Mouse (Mus musculus) forebrain, embryonic 15.5 days (tissue): ENCODE results near the gene Nat8f1. TPM values are rescaled to one million over a fixed set of nuclear protein-coding genes. Genes with fewer than 3 reads are reported as not detected.
"Not testable (repeated sequence)": the region's sequence is repeated elsewhere in the genome, so short reads cannot be mapped to it uniquely, and the experiment has no call there.

Experiments
- ATAC-seq: fragments of 200-750 bp; cut with Nextera tagmentation; replicated peaks from 2 replicates; pipeline ENCODE4 v1.8.0; 2017; ENCODE audit warnings: mild to moderate bottlenecking, moderate TSS enrichment, moderate library complexity
- H3K27ac ChIP-seq: fragments of 300-500 bp; sonication (generic); replicated peaks from 2 replicates; pipeline ENCODE4 v1.5.1; 2015; ENCODE audit warnings: mild to moderate bottlenecking, inconsistent platforms
- H3K27me3 ChIP-seq: fragments of 300-500 bp; sonication (generic); 2 replicates; pipeline ENCODE4 v1.6.1; 2015; ENCODE audit warnings: inconsistent platforms
- H3K36me3 ChIP-seq: fragments of 300-500 bp; sonication (generic); 2 replicates; pipeline ENCODE4 v1.6.1; 2015; ENCODE audit warnings: mild to moderate bottlenecking, inconsistent platforms
- H3K4me1 ChIP-seq: fragments of 300-500 bp; sonication (generic); 2 replicates; pipeline ENCODE4 v1.6.1; 2015; ENCODE audit warnings: inconsistent platforms
- H3K4me2 ChIP-seq: fragments of 300-500 bp; sonication (generic); replicated peaks from 2 replicates; pipeline ENCODE4 v1.6.1; 2015; ENCODE audit warnings: mild to moderate bottlenecking, inconsistent platforms
- H3K4me3 ChIP-seq: fragments of 300-500 bp; sonication (generic); 2 replicates; pipeline ENCODE4 v1.5.1; 2015; ENCODE audit warnings: mild to moderate bottlenecking, inconsistent platforms
- H3K9ac ChIP-seq: fragments of 300-500 bp; sonication (generic); replicated peaks from 2 replicates; pipeline ENCODE4 v1.6.1; 2015; ENCODE audit warnings: mild to moderate bottlenecking, inconsistent platforms
- H3K9me3 ChIP-seq: fragments of 300-500 bp; sonication (generic); 2 replicates; pipeline ENCODE4 v1.6.1; 2016; ENCODE audit warnings: inconsistent platforms
- WGBS: fragments of 180-500 bp; shearing (Covaris S2); methylation state at CpG from one replicate; pipeline ENCODE4 v1.1.7; 2015; ENCODE audit warnings: mixed read lengths; 5-methylcytosine and 5-hydroxymethylcytosine counted together
- polyA plus RNA-seq: library from polyadenylated mRNA; unstranded; fragments of >200 nt; fragmentation: Nextera tagmentation; extraction: Ambion mirVana; gene quantifications from 2 replicates; pipeline ENCODE4 v1.2.1, GENCODE M21; 2015

Nat8f1 gene
- polyA plus RNA-seq, 1 experiment from 2014 or later: 13.6 TPM

DNA sequence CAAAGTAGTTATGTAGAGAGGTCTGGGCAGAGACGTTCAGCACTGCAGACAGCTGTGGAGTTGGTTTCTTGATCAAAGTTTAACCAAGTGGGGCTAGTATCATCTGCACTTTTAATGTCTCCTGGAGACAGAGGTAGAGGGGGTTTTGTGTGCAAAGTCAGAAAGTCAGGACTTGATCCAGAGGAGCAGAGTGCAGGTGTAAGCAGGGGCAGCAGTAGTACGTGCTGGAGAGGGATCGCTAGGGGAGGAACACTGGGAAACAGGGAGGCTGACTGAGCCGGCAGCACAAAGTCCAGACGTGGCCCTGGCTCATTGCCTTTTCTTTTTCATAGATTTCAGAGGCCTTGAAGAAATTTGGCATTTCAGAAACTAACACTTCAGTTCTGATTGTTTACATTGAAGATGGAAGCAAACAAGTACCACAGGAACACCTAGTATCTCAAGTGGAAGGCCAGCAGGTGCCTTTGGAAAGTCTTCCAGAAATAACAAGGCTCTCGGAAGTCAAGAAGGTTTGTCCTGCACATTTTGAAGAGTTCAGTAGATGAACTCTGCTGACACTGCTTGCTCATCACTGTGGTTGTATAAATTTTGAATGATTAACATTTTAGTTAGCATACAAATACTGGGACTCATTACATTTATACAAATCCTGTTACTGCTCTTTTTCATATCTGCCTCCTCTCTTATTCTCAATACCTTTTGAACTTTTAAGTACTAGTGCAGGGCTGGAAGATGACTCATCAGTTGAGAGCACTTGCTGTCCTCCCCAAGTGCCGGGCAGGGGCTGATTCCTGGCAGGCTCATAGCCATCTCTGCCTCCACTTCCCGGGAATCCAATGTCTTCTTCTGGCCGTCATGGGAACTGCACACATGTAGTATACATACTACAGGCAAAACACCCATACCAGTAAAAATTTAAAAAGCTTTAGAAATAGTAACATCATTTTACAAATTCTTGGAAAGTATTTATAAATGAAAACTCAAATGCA, 12.3 kb upstream of the Nat8f1 start:
- Histone ChIP-seq H3K27me3 (no peaks in the 10 kb centered on the region), H3K4me3 (no peak overlapping the region), H3K27ac (no peak overlapping the region), H3K9ac (no peak overlapping the region), H3K4me1 (no peaks in the 10 kb centered on the region), H3K4me2 (no peak overlapping the region), H3K9me3 (no peaks in the 10 kb centered on the region), H3K36me3 (peaks cover 72% of the 10 kb centered on the region)
- ATAC-seq: no peak
- 92% methylated on average over 9 of the region's 9 CpGs for WGBS

- Histone ChIP-seq H3K36me3 (peaks cover 78% of the 10 kb centered on the region), H3K9ac (no peak overlapping the region), H3K27me3 (no peaks in the 10 kb centered on the region), H3K4me2 (no peak overlapping the region), H3K4me3 (no peak overlapping the region), H3K27ac (no peak overlapping the region), H3K9me3 (no peaks in the 10 kb centered on the region), H3K4me1 (no peaks in the 10 kb centered on the region)
- no peak for ATAC-seq
- 82% methylated on average over 1 of the region's 1 CpGs for WGBS
These were observed 11.2 kb upstream of the Nat8f1 start for GRCm38 (mm10) chr6:85926709-85927108.

DNA sequence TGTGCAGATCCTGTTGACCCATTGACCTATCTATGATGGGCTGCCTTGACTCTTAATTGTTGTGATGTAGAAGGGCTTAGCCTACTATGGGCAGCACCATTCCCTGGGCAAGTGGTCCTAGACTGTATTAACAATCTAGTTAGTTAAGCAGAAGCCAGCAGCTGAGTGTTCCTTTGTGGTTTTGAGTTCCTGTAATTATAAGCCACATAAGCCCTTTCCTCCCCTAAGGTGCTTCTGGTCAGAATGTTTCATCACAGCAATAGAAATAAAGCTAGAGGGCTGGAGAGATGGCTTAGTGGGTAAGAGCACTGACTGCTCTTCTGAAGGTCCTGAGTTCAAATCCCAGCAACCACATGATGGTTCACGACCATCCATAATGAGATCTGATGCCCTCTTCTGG, 8.2 kb upstream of the Nat8f1 start:
- no peaks in the 10 kb centered on the region for H3K27me3 ChIP-seq
- no peak for ATAC-seq
- no peak overlapping the region for H3K4me2 ChIP-seq
- no peak overlapping the region for H3K27ac ChIP-seq
- no peak overlapping the region for H3K9ac ChIP-seq
- H3K9me3 ChIP-seq: no peaks in the 10 kb centered on the region
- no peak overlapping the region for H3K4me3 ChIP-seq
- no peaks in the 10 kb centered on the region for H3K4me1 ChIP-seq
- 95% methylated on average over 1 of the region's 1 CpGs for WGBS
- H3K36me3 ChIP-seq: peaks cover 62% of the 10 kb centered on the region

GRCm38 (mm10) chr6:85919401-85919800, 3.9 kb upstream of the Nat8f1 start:
- Histone ChIP-seq H3K9me3 (no peaks in the 10 kb centered on the region), H3K27me3 (no peaks in the 10 kb centered on the region), H3K4me3 (no peak overlapping the region), H3K4me1 (peaks cover 14% of the 10 kb centered on the region), H3K9ac (no peak overlapping the region), H3K4me2 (no peak overlapping the region), H3K27ac (no peak overlapping the region), H3K36me3 (peaks cover 24% of the 10 kb centered on the region)
- ATAC-seq: no peak
- WGBS: 94% methylated on average over 4 of the region's 4 CpGs

DNA sequence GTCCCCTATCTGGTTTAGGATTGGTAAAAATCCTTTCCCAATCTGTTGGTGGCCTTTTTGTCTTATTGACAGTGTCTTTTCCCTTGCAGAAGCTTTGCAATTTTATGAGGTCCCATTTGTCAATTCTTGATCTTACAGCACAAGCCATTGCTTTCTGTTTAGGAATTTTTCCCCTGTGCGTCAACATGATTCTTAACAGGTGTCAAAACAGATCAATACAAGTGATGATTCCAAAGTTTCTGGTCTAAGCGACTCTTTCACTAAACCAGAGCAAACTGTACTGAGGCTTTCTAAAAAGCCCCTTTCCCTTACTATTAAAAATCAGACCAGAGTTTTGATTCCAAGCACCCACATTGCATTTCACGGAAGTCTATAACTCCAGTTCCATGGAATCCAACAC, 2.9 kb upstream of the Nat8f1 start:
- not testable (repeated sequence) for H3K9me3 ChIP-seq, H3K27ac ChIP-seq, H3K4me3 ChIP-seq, H3K9ac ChIP-seq, H3K27me3 ChIP-seq, H3K4me2 ChIP-seq, ATAC-seq
- peaks cover 16% of the 10 kb centered on the region for H3K36me3 ChIP-seq
- WGBS: 92% methylated on average over 3 of the region's 3 CpGs
- peaks cover 18% of the 10 kb centered on the region for H3K4me1 ChIP-seq

GRCm38 (mm10) chr6:85916596-85916995, 1.1 kb upstream of the Nat8f1 start:
- WGBS: 86% methylated on average over 6 of the region's 6 CpGs
- Histone ChIP-seq H3K27ac (0 out of 2 replicates have a peak overlapping the region, but pooled peaks have one; percentile 86), H3K27me3 (no peaks in the 10 kb centered on the region), H3K4me2 (peak overlapping the region; percentile 74), H3K4me3 (peak overlapping the region; percentile 56), H3K36me3 (0 out of 2 replicates have a peak, but pooled peaks cover 6% of the 10 kb centered on the region), H3K9me3 (no peaks in the 10 kb centered on the region), H3K4me1 (peaks cover 18% of the 10 kb centered on the region), H3K9ac (peak overlapping the region; percentile 69)
- no peak for ATAC-seq

DNA sequence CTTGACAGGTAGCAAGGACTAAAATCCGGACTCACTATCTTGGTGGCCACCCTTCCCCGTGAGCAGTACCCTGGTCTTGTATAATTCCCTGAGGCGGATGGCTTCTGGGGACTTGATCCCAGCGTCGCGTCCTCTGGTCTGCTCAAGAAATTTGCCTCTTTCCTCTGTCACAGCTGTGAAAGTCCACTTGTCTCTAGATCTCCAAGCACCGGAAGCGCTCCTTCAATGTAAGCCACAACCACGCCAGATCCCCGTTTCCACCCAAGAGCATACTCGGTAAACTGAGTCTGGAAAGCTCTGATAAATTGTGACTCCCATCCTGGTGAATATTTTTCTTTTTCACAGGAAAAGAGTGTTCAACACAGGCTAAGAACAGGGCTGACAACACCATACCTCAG, 347 bp downstream of the Nat8f1 start:
- 0 out of 2 replicates have a peak, but pooled peaks have one; percentile 9 for ATAC-seq
- H3K27me3 ChIP-seq: no peaks in the 10 kb centered on the region
- no peaks in the 10 kb centered on the region for H3K36me3 ChIP-seq
- peak overlapping the region; percentile 69 for H3K9ac ChIP-seq
- H3K4me3 ChIP-seq: peak overlapping the region; percentile 56
- H3K4me2 ChIP-seq: peak overlapping the region; percentile 74
- H3K27ac ChIP-seq: peak overlapping the region; percentile 86
- no peaks in the 10 kb centered on the region for H3K9me3 ChIP-seq
- WGBS: 4% methylated on average over 11 of the region's 11 CpGs
- peaks cover 18% of the 10 kb centered on the region for H3K4me1 ChIP-seq

- 87% methylated on average over 3 of the region's 3 CpGs for WGBS
These were observed 3.9 kb downstream of the Nat8f1 start, which contains the start of gene Tprkb for GRCm38 (mm10) chr6:85911587-85911986. TSS of gene Tprkb (plus strand) at chr6:85911865.

GRCm38 (mm10) chr6:85909704-85910103, 5.8 kb downstream of the Nat8f1 start:
- no peak overlapping the region for H3K4me2 ChIP-seq
- no peak overlapping the region for H3K9ac ChIP-seq
- H3K36me3 ChIP-seq: no peaks in the 10 kb centered on the region
- no peak overlapping the region for H3K27ac ChIP-seq
- ATAC-seq: no peak
- no peaks in the 10 kb centered on the region for H3K27me3 ChIP-seq
- WGBS: 97% methylated on average over 1 of the region's 1 CpGs
- H3K9me3 ChIP-seq: no peaks in the 10 kb centered on the region
- no peak overlapping the region for H3K4me3 ChIP-seq
- H3K4me1 ChIP-seq: peaks cover 7% of the 10 kb centered on the region

More at GRCm38 (mm10) chr6:85911587-85911986, 3.9 kb downstream of the Nat8f1 start, which contains the start of gene Tprkb:
- peaks cover 16% of the 10 kb centered on the region for H3K4me1 ChIP-seq
- H3K4me2 ChIP-seq: no peak within 1 kb of the TSS
- H3K4me3 ChIP-seq: no peak within 1 kb of the TSS
- no peak within 1 kb of the TSS for H3K9ac ChIP-seq
- H3K36me3 ChIP-seq: no peaks in the 10 kb centered on the region
- no peaks in the 10 kb centered on the region for H3K27me3 ChIP-seq
- H3K9me3 ChIP-seq: no peaks in the 10 kb centered on the region
- no peak for ATAC-seq
- no peak within 1 kb of the TSS for H3K27ac ChIP-seq

DNA sequence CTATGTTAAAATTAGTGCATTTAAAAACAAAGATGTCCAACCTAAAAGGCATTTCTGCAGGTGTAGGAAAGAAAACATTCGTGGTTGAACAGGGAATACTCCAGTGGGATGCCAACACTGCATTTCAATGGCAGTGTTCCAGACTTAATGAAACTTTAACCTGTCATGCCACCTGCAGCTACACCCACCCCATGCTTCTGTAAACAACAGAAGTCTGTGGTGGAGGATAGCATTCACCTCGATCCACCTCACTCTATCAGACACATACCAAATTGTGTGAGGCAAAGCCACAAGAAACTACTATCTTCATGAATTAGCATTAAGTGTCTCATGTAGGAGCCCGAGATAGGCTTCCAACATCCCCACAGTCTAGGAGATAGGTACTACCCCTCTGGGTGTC, 7.1 kb downstream of the Nat8f1 start:
- H3K4me2 ChIP-seq: no peak overlapping the region
- no peak for ATAC-seq

GRCm38 (mm10) chr6:85906911-85907351, 8.6 kb downstream of the Nat8f1 start:
- not testable (repeated sequence) for H3K27me3 ChIP-seq, H3K4me2 ChIP-seq, ATAC-seq, H3K4me3 ChIP-seq, H3K36me3 ChIP-seq, H3K9me3 ChIP-seq, H3K27ac ChIP-seq, H3K4me1 ChIP-seq, H3K9ac ChIP-seq
- 74% methylated on average over 2 of the region's 2 CpGs for WGBS

More for the DNA sequence above, 7.1 kb downstream of the Nat8f1 start:
- no peaks in the 10 kb centered on the region for H3K4me1 ChIP-seq
- H3K9ac ChIP-seq: no peak overlapping the region
- H3K27ac ChIP-seq: no peak overlapping the region
- no peaks in the 10 kb centered on the region for H3K9me3 ChIP-seq
- H3K27me3 ChIP-seq: no peaks in the 10 kb centered on the region
- H3K36me3 ChIP-seq: no peaks in the 10 kb centered on the region
- WGBS: 74% methylated on average over 3 of the region's 3 CpGs
- no peak overlapping the region for H3K4me3 ChIP-seq

DNA sequence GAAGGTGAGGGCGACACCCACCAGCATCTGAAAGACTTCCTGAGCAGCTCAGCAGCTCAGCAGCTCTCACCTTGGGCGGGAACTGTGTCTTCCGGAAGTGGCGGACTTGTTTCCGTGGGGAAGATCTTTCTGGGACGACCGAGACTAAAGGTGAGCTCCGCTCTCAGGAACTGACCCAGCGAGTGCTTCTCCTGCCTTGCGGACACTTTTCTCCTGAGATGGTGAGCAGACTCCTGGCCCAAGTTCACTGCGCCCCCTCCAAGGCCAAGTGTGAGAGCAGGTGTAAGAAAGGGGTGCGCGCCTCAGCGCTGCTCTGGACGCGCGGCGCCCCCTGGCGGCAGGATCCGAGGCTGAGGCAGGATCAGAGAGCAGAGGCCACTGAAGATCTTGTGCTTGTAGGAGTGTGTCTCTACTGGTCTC, 10.8 kb downstream of the Nat8f1 start, which contains the start of gene Nat8f4:
TSS of gene Nat8f4 (minus strand) at position 243 of the 420 bp plus-strand sequence.
- Histone ChIP-seq H3K9ac (0 out of 2 replicates have a peak within 1 kb of the TSS, but pooled peaks have one; percentile 22), H3K4me2 (peak within 1 kb of the TSS; percentile 44), H3K4me3 (peak within 1 kb of the TSS; percentile 42)
- not testable (repeated sequence) for H3K27ac ChIP-seq, H3K4me1 ChIP-seq, H3K27me3 ChIP-seq, H3K9me3 ChIP-seq, H3K36me3 ChIP-seq
- ATAC-seq: peak; percentile 77
- WGBS: 17% methylated on average over 20 of the region's 20 CpGs
